Mouse (Mus musculus) brain, embryonic 18.5 days (tissue): ENCODE results near the gene Fam155a.

ENCODE experiments used
- DNase-seq: peaks from one replicate; pipeline ENCODE4 v3.0.0-alpha.2; 2012; ENCODE audit warnings: low read depth, low spot score

Fam155a gene

GRCm38 (mm10) chr8:9182461-9182860, 588.5 kb downstream of the Fam155a start:
- no peak for DNase-seq

GRCm38 (mm10) chr8:9180686-9181315, 590.2 kb downstream of the Fam155a start:
- no peak for DNase-seq

- DNase-seq: no peak
Observed at GRCm38 (mm10) chr8:9176974-9177373, 594.0 kb downstream of the Fam155a start.

- peak; percentile 81 for DNase-seq
Observed at GRCm38 (mm10) chr8:9174865-9175565, 595.9 kb downstream of the Fam155a start.

GRCm38 (mm10) chr8:9171848-9172247, 599.1 kb downstream of the Fam155a start:
- DNase-seq: no peak

GRCm38 (mm10) chr8:9167995-9168394, 603.0 kb downstream of the Fam155a start:
- peak; percentile 22 for DNase-seq

GRCm38 (mm10) chr8:9161606-9162005, 609.4 kb downstream of the Fam155a start:
- no peak for DNase-seq

GRCm38 (mm10) chr8:9159322-9159721, 611.6 kb downstream of the Fam155a start:
- no peak for DNase-seq

GRCm38 (mm10) chr8:9158652-9159051, 612.3 kb downstream of the Fam155a start:
- no peak for DNase-seq

- DNase-seq: no peak
Observed at GRCm38 (mm10) chr8:9157141-9157781, 613.7 kb downstream of the Fam155a start.
